Mouse (Mus musculus): Measurements from ENCODE around the gene Macc1. TPM values are rescaled to one million over a fixed set of nuclear protein-coding genes. Genes with fewer than 3 reads are reported as not detected.

Gene Macc1
- total RNA-seq, 2 experiments from 2014 or later = 0.09 TPM; not detected in 1

- DNase-seq (ENCODE audit: low spot score in 2 of 2) = no peak
These were observed 72.2 kb downstream of the Macc1 start for GRCm38 (mm10) chr12:119386243-119386642.

GRCm38 (mm10) chr12:119386650-119387049, 72.6 kb downstream of the Macc1 start:
- no peak for DNase-seq (ENCODE audit: low spot score in 2 of 2)

GRCm38 (mm10) chr12:119387925-119388324, 73.9 kb downstream of the Macc1 start:
- no peak for DNase-seq (ENCODE audit: low spot score in 2 of 2)

GRCm38 (mm10) chr12:119390192-119390684, 76.2 kb downstream of the Macc1 start:
- DNase-seq (ENCODE audit: low spot score in 2 of 2) = no peak

- no peak for DNase-seq (ENCODE audit: low spot score in 2 of 2)
These were observed 84.1 kb downstream of the Macc1 start for GRCm38 (mm10) chr12:119398046-119398659.

- DNase-seq (ENCODE audit: low spot score in 2 of 2) = no peak
These were observed 88.2 kb downstream of the Macc1 start for GRCm38 (mm10) chr12:119402273-119402672.

GRCm38 (mm10) chr12:119402796-119403195, 88.7 kb downstream of the Macc1 start:
- DNase-seq (ENCODE audit: low spot score in 2 of 2) = no peak

GRCm38 (mm10) chr12:119404810-119405209, 90.7 kb downstream of the Macc1 start:
- DNase-seq (ENCODE audit: low spot score in 2 of 2) = no peak

GRCm38 (mm10) chr12:119410522-119410921, 96.5 kb downstream of the Macc1 start:
- no peak for DNase-seq (ENCODE audit: low spot score in 2 of 2)

GRCm38 (mm10) chr12:119410956-119411355, 96.9 kb downstream of the Macc1 start:
- DNase-seq (ENCODE audit: low spot score in 2 of 2) = no peak

- DNase-seq (ENCODE audit: low spot score in 2 of 2) = no peak
These were observed 97.9 kb downstream of the Macc1 start for GRCm38 (mm10) chr12:119411982-119412381.

GRCm38 (mm10) chr12:119415900-119416299, 101.8 kb downstream of the Macc1 start:
- DNase-seq (ENCODE audit: low spot score in 2 of 2) = no peak

GRCm38 (mm10) chr12:119425749-119426148, 111.7 kb downstream of the Macc1 start:
- DNase-seq (ENCODE audit: low spot score in 2 of 2) = no peak

GRCm38 (mm10) chr12:119426182-119426886, 112.3 kb downstream of the Macc1 start:
- no peak for DNase-seq (ENCODE audit: low spot score in 2 of 2)

- peak; percentile 66 to 70 for DNase-seq (ENCODE audit: low spot score in 2 of 2)
These were observed 112.8 kb downstream of the Macc1 start for GRCm38 (mm10) chr12:119426887-119427204.

GRCm38 (mm10) chr12:119440720-119441119, 126.7 kb downstream of the Macc1 start:
- no peak for DNase-seq (ENCODE audit: low spot score in 2 of 2)

GRCm38 (mm10) chr12:119450116-119450515, 136.0 kb downstream of the Macc1 start:
- DNase-seq (ENCODE audit: low spot score in 2 of 2) = peak in 1 of 2 experiments; percentile 15

- DNase-seq (ENCODE audit: low spot score in 2 of 2) = no peak
These were observed 137.2 kb downstream of the Macc1 start for GRCm38 (mm10) chr12:119451232-119451631.

GRCm38 (mm10) chr12:119454076-119454475, 140.0 kb downstream of the Macc1 start:
- no peak for DNase-seq (ENCODE audit: low spot score in 2 of 2)

GRCm38 (mm10) chr12:119464040-119464939, 150.2 kb downstream of the Macc1 start:
- peak; percentile 23 to 41 for DNase-seq (ENCODE audit: low spot score in 2 of 2)

GRCm38 (mm10) chr12:119464940-119465245, 150.8 kb downstream of the Macc1 start:
- no peak for DNase-seq (ENCODE audit: low spot score in 2 of 2)

GRCm38 (mm10) chr12:119467656-119468055, 153.6 kb downstream of the Macc1 start:
- DNase-seq (ENCODE audit: low spot score in 2 of 2) = no peak

Measured in left cerebral cortex, adult 18-20 months (tissue).